19 mouse cellular contexts compared by ENCODE assay signal in the genomic region with DNA sequence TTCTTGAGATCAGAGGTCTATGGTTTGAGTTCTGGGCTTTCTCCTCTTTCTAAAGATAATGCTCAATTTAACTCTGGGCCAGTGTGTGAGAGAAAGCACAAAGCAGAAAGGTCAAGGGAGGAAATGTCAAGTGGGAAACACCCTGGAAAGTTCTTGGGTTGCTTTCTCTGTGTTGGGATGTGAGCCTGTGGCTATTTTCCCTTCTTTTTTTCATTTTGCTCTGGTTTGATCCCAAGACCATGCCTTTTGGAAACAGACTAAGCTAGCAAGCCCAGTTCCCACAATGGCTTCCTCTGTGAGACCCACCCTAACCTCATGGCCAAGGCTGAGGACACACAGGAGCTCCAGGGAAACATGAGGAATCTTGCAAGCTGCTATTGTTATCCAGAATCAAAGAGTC.
DNase-seq lines count a peak whose midpoint lies in the region.
"Had no signal": no experiment of that assay in that cellular context is flagged by ENCODE, and none has a peak within 500 bp of the region (broad histone marks: within the 10 kb centered on the region; RNA-seq: fewer than 3 reads in every experiment).

No protein-coding gene starts in this region.

- intact Hi-C loops in gastrocnemius, postnatal 14 days (cut with DNase I; ENCODE audit: low total_unique reads): no loop called here
- intact Hi-C loops in heart, postnatal 36 days (cut with DNase I): no loop called here

- no peak overlapping the region for H3K4me3 ChIP-seq in heart, embryonic 10.5 days
- H3K4me3 ChIP-seq: forebrain, embryonic 10.5 days; forebrain, embryonic 13.5 days; hindbrain, embryonic 12.5 days; hindbrain, embryonic 15.5 days had no signal

- 0 out of 2 replicates have a peak, but pooled peaks cover 5% of the 10 kb centered on the region for H3K27me3 ChIP-seq in heart, embryonic 10.5 days (ENCODE audit: insufficient read depth, poor library complexity, severe bottlenecking)
- H3K27me3 ChIP-seq: forebrain, embryonic 13.5 days; hindbrain, embryonic 12.5 days; hindbrain, embryonic 15.5 days had no signal

- H3K4me1 ChIP-seq in heart, embryonic 10.5 days: no peaks in the 10 kb centered on the region
- H3K4me1 ChIP-seq: hindbrain, embryonic 12.5 days; hindbrain, embryonic 15.5 days had no signal

- no peak overlapping the region for H3K27ac ChIP-seq in heart, embryonic 10.5 days
- H3K27ac ChIP-seq: forebrain, embryonic 10.5 days; forebrain, embryonic 13.5 days; hindbrain, embryonic 12.5 days; hindbrain, embryonic 15.5 days had no signal

- DNase-seq in gastrocnemius, adult 18-20 months (ENCODE audit: low spot score): peak; percentile 21
- DNase-seq in gastrocnemius, postnatal 14 days: no peak
- peak; percentile 93 for DNase-seq in heart, adult 11 months
- no peak for DNase-seq in heart, postnatal 36 days
- DNase-seq in heart, adult 9 months (ENCODE audit: low spot score in 2 of 2): peak; percentile 13 to 22
- no peak for DNase-seq in heart, embryonic 10.5 days (ENCODE audit: low spot score)
- peak; percentile 5 for DNase-seq in testis, postnatal 14 days (ENCODE audit: low spot score)
- DNase-seq in testis, postnatal 10 days (ENCODE audit: low spot score): no peak
- DNase-seq: adrenal gland, postnatal 10 days; adrenal gland, postnatal 36 days; cerebellum, adult 18-20 months; cerebellum, adult 9-10 months; cerebellum, postnatal 14 days; gastrocnemius, postnatal 36 days; kidney, adult 2 months had no signal

- no peaks in the 10 kb centered on the region for H3K9me3 ChIP-seq in heart, embryonic 10.5 days
- H3K9me3 ChIP-seq: forebrain, embryonic 10.5 days; forebrain, embryonic 13.5 days; hindbrain, embryonic 12.5 days; hindbrain, embryonic 15.5 days had no signal

- H3K36me3 ChIP-seq in heart, embryonic 10.5 days: no peaks in the 10 kb centered on the region
- H3K36me3 ChIP-seq: forebrain, embryonic 10.5 days; hindbrain, embryonic 12.5 days; hindbrain, embryonic 15.5 days had no signal

Comparison
In these comparisons a context has a peak if more than half of its experiments do, and no peak if none do; other contexts are left out.
1. DNase-seq: peak in gastrocnemius, adult 18-20 months (single experiment), heart, adult 11 months (single experiment), heart, adult 9 months (2 of 2) and testis, postnatal 14 days (single experiment); none in gastrocnemius, postnatal 14 days (single experiment), heart, postnatal 36 days (0 of 2), heart, embryonic 10.5 days (single experiment) and testis, postnatal 10 days (single experiment).